Mouse (Mus musculus): ENCODE measurements at regions not wholly inside any gene's neighbourhood (a gene's known extent, or its start where the extent isn't known, plus 50 kb on each side); places are given as distances from the start of the nearest gene placed in this dataset.

DNA sequence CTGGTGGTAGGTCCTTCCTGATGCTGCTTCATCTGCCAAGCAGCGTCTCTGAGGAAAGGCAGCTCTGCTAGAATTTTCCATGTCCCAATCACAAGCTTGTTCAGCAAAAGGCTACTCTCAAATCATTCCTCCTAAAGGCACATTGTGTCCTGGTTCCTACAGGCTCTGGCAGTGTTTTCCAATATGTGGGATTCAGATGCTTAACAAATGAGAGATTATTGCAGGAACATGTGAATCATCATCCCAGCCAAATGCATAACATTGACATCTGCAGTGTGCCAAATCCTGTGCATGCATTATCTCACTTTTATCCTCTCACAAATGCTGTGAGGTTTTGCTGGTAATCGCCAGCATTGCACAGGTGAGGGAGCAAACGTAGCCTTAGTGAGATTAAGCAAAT is 53.3 kb upstream of the Hmgn3 start:
- no peaks in the 10 kb centered on the region for H3K9me3 ChIP-seq (replicated peaks)
- H3K4me1 ChIP-seq, result peaks cover 9% of the 10 kb centered on the region; the same call in 1 of the 2 replicates
- 94% methylated on average over 3 of the region's 3 CpGs for WGBS
- H3K27me3 ChIP-seq, result no peaks in the 10 kb centered on the region
- ATAC-seq (replicated peaks; ENCODE audit: low FRiP score), result no peak
- H3K36me3 ChIP-seq, result no peaks in the 10 kb centered on the region
- H3K9ac ChIP-seq, result no peak overlapping the region
- H3K4me3 ChIP-seq (replicated peaks), result no peak overlapping the region
- no peak overlapping the region for H3K4me2 ChIP-seq
- H3K27ac ChIP-seq, result no peak overlapping the region

DNA sequence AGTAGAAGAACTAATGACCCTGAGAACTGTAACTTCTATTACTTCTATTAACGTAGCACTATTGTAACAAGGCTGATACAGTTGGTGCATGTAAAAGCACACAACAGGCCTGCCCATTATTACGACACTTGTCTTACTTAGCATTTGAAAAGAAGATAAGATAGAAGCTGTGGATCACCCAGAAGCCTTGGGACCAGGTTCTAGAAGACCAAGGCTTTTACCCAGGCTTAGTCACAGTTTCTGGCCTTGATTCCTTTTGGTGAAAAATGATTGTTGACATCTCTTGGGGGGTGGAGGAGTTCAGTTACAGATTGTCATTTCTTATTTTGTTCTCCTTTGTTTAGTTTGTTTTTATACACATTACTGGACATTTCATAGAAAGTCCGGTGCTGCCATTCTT is 52.7 kb upstream of the Hmgn3 start:
- Histone ChIP-seq H3K36me3 (no peaks in the 10 kb centered on the region), H3K4me3 (replicated peaks) (no peak overlapping the region), H3K9me3 (replicated peaks) (no peaks in the 10 kb centered on the region), H3K4me1 (peaks cover 9% of the 10 kb centered on the region; the same call in 1 of the 2 replicates), H3K4me2 (no peak overlapping the region), H3K27me3 (no peaks in the 10 kb centered on the region), H3K27ac (no peak overlapping the region), H3K9ac (no peak overlapping the region)
- 79% methylated on average over 3 of the region's 3 CpGs for WGBS
- ATAC-seq (replicated peaks; ENCODE audit: low FRiP score), result no peak

GRCm38 (mm10) chr9:83197013-83197412 is 50.5 kb upstream of the Hmgn3 start:
- H3K4me2 ChIP-seq, result no peak overlapping the region
- no peaks in the 10 kb centered on the region for H3K9me3 ChIP-seq (replicated peaks)
- H3K36me3 ChIP-seq, result no peaks in the 10 kb centered on the region
- peaks cover 9% of the 10 kb centered on the region; the same call in 1 of the 2 replicates for H3K4me1 ChIP-seq
- peak; percentile 59; the same call in 1 of the 2 replicates for ATAC-seq (replicated peaks; ENCODE audit: low FRiP score)
- H3K27me3 ChIP-seq, result no peaks in the 10 kb centered on the region
- no peak overlapping the region for H3K4me3 ChIP-seq (replicated peaks)
- no peak overlapping the region for H3K9ac ChIP-seq
- no peak overlapping the region for H3K27ac ChIP-seq
- 57% methylated on average over 5 of the region's 5 CpGs for WGBS
